ENCODE assay signal across 8 mouse cellular contexts in genomic region chr6:116635251-116636180, GRCm38 (mm10). TPM values are rescaled to one million over a fixed set of nuclear protein-coding genes. Genes with fewer than 3 reads are reported as not detected.
DNase-seq lines count a peak whose midpoint lies in the region; ATAC-seq lines count a peak whose summit lies in the region.

No protein-coding gene starts in this region.

- no peak overlapping the region for H3K27ac ChIP-seq in embryonic facial prominence, embryonic 11.5 days (replicated peaks; ENCODE audit: low read depth, low read length)
- H3K27ac ChIP-seq in liver, embryonic 12.5 days: peak overlapping the region; percentile 69

- no peaks in the 10 kb centered on the region for H3K9me3 ChIP-seq in embryonic facial prominence, embryonic 11.5 days (replicated peaks; ENCODE audit: control insufficient read depth, low read length)
- H3K9me3 ChIP-seq in liver, embryonic 12.5 days (replicated peaks): no peaks in the 10 kb centered on the region

- no peak overlapping the region for H3K4me3 ChIP-seq in embryonic facial prominence, embryonic 11.5 days (ENCODE audit: low read depth, low read length)
- no peak overlapping the region for H3K4me3 ChIP-seq in liver, embryonic 12.5 days

- no peak overlapping the region for H3K4me2 ChIP-seq in embryonic facial prominence, embryonic 11.5 days (ENCODE audit: low read depth, low read length)
- 0 out of 2 replicates have a peak overlapping the region, but pooled peaks have one; percentile 5 for H3K4me2 ChIP-seq in liver, embryonic 12.5 days

- no peaks in the 10 kb centered on the region for H3K36me3 ChIP-seq in embryonic facial prominence, embryonic 11.5 days (replicated peaks; ENCODE audit: control insufficient read depth, insufficient read depth, low read depth, low read length)
- H3K36me3 ChIP-seq in liver, embryonic 12.5 days: no peaks in the 10 kb centered on the region

- H3K9ac ChIP-seq in embryonic facial prominence, embryonic 11.5 days (replicated peaks; ENCODE audit: low read length): no peak overlapping the region
- H3K9ac ChIP-seq in liver, embryonic 12.5 days: no peak overlapping the region

- 54% methylated on average over 10 of the region's 10 CpGs for WGBS in embryonic facial prominence, embryonic 11.5 days
- 36% methylated on average over 10 of the region's 10 CpGs for WGBS in liver, embryonic 12.5 days (ENCODE audit: insufficient replicate concordance)

- DNase-seq in adrenal gland, adult (ENCODE audit: inconsistent age in 2 of 2, low spot score in 1 of 2): peak; percentile 61 to 83
- no peak for DNase-seq in adrenal gland, postnatal 4 days (ENCODE audit: low spot score in 2 of 2)
- DNase-seq in embryonic facial prominence, embryonic 11.5 days (ENCODE audit: low spot score): peak; percentile 35
- DNase-seq in urinary bladder, postnatal 14 days (ENCODE audit: low spot score): peak; percentile 74
- DNase-seq in spleen, adult 12 weeks (ENCODE audit: low spot score): no peak
- no peak for DNase-seq in left cerebral cortex, adult 11 months (ENCODE audit: low spot score)

- no peak; the same call in 1 of the 2 replicates for ATAC-seq in embryonic facial prominence, embryonic 11.5 days (replicated peaks; ENCODE audit: insufficient number of reproducible peaks, low FRiP score, low TSS enrichment, low read depth)
- ATAC-seq in hematopoietic stem cell, adult 5-6 weeks (replicated peaks in 1 of 2; ENCODE audit: insufficient read depth in 1 of 2, low FRiP score in 2 of 2, low TSS enrichment in 1 of 2, low read depth in 1 of 2, poor library complexity in 2 of 2, severe bottlenecking in 2 of 2): peak; percentile 28 to 42; a peak in 3 of 4 replicates
- ATAC-seq in liver, embryonic 12.5 days: peak; percentile 78

- H3K4me1 ChIP-seq in embryonic facial prominence, embryonic 11.5 days (ENCODE audit: control insufficient read depth, insufficient read depth, low read length): no peaks in the 10 kb centered on the region
- H3K4me1 ChIP-seq in liver, embryonic 12.5 days: peaks cover 34% of the 10 kb centered on the region

- H3K27me3 ChIP-seq in embryonic facial prominence, embryonic 11.5 days (ENCODE audit: control insufficient read depth, insufficient read depth, low read length): no peaks in the 10 kb centered on the region
- no peaks in the 10 kb centered on the region for H3K27me3 ChIP-seq in liver, embryonic 12.5 days (replicated peaks)

RNA-seq across cellular contexts. Expression of gene Zfp422, which starts 6.7 kb away (rescaled TPM):
- 10 to 100 TPM; 32.3 to 37.3 TPM for total RNA-seq in adrenal gland, postnatal 4 days (2021)
- polyA plus RNA-seq in embryonic facial prominence, embryonic 11.5 days (2014; fragmentation: Nextera tagmentation; extraction: Ambion mirVana): 332 and 353 TPM in 2 replicates
- 73.9 and 95.2 TPM in 2 replicates for total RNA-seq in hematopoietic stem cell, adult 5-6 weeks (2017)
- 43.6 and 45.1 TPM in 2 replicates for polyA plus RNA-seq in liver, embryonic 12.5 days (2016; fragmentation: Nextera tagmentation; extraction: Ambion mirVana)

RNA-seq across cellular contexts. Expression of gene Depp1, which starts 14.9 kb away (rescaled TPM):
- total RNA-seq in adrenal gland, postnatal 4 days (2021): 10 to 100 TPM in 1 of 2 experiments, 1 to 10 TPM in 1; 7.1 to 13.3 TPM
- 13.8 and 15.1 TPM in 2 replicates for polyA plus RNA-seq in embryonic facial prominence, embryonic 11.5 days (2014; fragmentation: Nextera tagmentation; extraction: Ambion mirVana)
- total RNA-seq in hematopoietic stem cell, adult 5-6 weeks (2017): 0.75 and 1.7 TPM in 2 replicates
- 2.2 and 3.3 TPM in 2 replicates for polyA plus RNA-seq in liver, embryonic 12.5 days (2016; fragmentation: Nextera tagmentation; extraction: Ambion mirVana)

RNA-seq across cellular contexts. Expression of gene Rassf4, which starts 38.2 kb away (rescaled TPM):
- 1 to 10 TPM; 5.7 to 7.7 TPM for total RNA-seq in adrenal gland, postnatal 4 days (2021)
- 15.3 and 17.6 TPM in 2 replicates for polyA plus RNA-seq in embryonic facial prominence, embryonic 11.5 days (2014; fragmentation: Nextera tagmentation; extraction: Ambion mirVana)
- 11.0 and 20.5 TPM in 2 replicates for total RNA-seq in hematopoietic stem cell, adult 5-6 weeks (2017)
- 3.3 and 4.0 TPM in 2 replicates for polyA plus RNA-seq in liver, embryonic 12.5 days (2016; fragmentation: Nextera tagmentation; extraction: Ambion mirVana)

RNA-seq across cellular contexts. Expression of gene Olfr215, which starts 51.5 kb away (rescaled TPM):
- total RNA-seq in adrenal gland, postnatal 4 days (2021): not detected
- polyA plus RNA-seq in embryonic facial prominence, embryonic 11.5 days (2014; fragmentation: Nextera tagmentation; extraction: Ambion mirVana): not detected in 2 replicates
- not detected in 2 replicates for total RNA-seq in hematopoietic stem cell, adult 5-6 weeks (2017)
- polyA plus RNA-seq in liver, embryonic 12.5 days (2016; fragmentation: Nextera tagmentation; extraction: Ambion mirVana): not detected in 2 replicates

Comparison
In these comparisons a context has a peak if more than half of its experiments do, and no peak if none do; other contexts are left out.
1. DNase-seq: peak in adrenal gland, adult (2 of 2), embryonic facial prominence, embryonic 11.5 days (single experiment) and urinary bladder, postnatal 14 days (single experiment); none in adrenal gland, postnatal 4 days (0 of 2), spleen, adult 12 weeks (single experiment) and left cerebral cortex, adult 11 months (single experiment).